Mouse (Mus musculus): Measurements from ENCODE around the gene 1110002E22Rik. TPM values are rescaled to one million over a fixed set of nuclear protein-coding genes. Genes with fewer than 3 reads are reported as not detected.

The 1110002E22Rik gene
- 10 to 100 TPM; 52.5 to 58.2 TPM for total RNA-seq (2021)

- peak; percentile 18 to 40 for DNase-seq
- intact Hi-C loops (cut with DNase I) = loop anchor here (5.0 kb wide), 1 partner anchor 198 kb away; the partner anchor contains the start of gene Dnajb14
These were observed at the start of gene 1110002E22Rik for GRCm38 (mm10) chr3:138064732-138065645. Gene 1110002E22Rik, plus strand, starts transcription at chr3:138065052.

GRCm38 (mm10) chr3:138016810-138017209, 48.0 kb upstream of the 1110002E22Rik start:
- no peak for DNase-seq
- intact Hi-C loops (cut with DNase I) = no loop called here

- intact Hi-C loops (cut with DNase I) = no loop called here
These were observed 42.8 kb upstream of the 1110002E22Rik start for GRCm38 (mm10) chr3:138022003-138022402.

GRCm38 (mm10) chr3:138022651-138023050, 42.2 kb upstream of the 1110002E22Rik start:
- intact Hi-C loops (cut with DNase I) = no loop called here
- DNase-seq = no peak

More at GRCm38 (mm10) chr3:138022003-138022402, 42.8 kb upstream of the 1110002E22Rik start:
- DNase-seq = no peak

GRCm38 (mm10) chr3:138026286-138026685, 38.6 kb upstream of the 1110002E22Rik start:
- intact Hi-C loops (cut with DNase I) = no loop called here
- DNase-seq = peak; percentile 48 to 55

GRCm38 (mm10) chr3:138027575-138028362, 37.1 kb upstream of the 1110002E22Rik start:
- intact Hi-C loops (cut with DNase I) = loop anchor here (2.0 kb wide), 1 partner anchor 41 kb away; no protein-coding TSS in a partner anchor
- no peak for DNase-seq

GRCm38 (mm10) chr3:138029351-138029750, 35.5 kb upstream of the 1110002E22Rik start:
- intact Hi-C loops (cut with DNase I) = loop anchor here (2.0 kb wide), 1 partner anchor 39 kb away; no protein-coding TSS in a partner anchor

GRCm38 (mm10) chr3:138030563-138030962, 34.3 kb upstream of the 1110002E22Rik start:
- intact Hi-C loops (cut with DNase I) = no loop called here
- no peak for DNase-seq

More at GRCm38 (mm10) chr3:138029351-138029750, 35.5 kb upstream of the 1110002E22Rik start:
- peak; percentile 55 to 72 for DNase-seq

GRCm38 (mm10) chr3:138033986-138034385, 30.9 kb upstream of the 1110002E22Rik start:
- intact Hi-C loops (cut with DNase I) = no loop called here
- DNase-seq = no peak

GRCm38 (mm10) chr3:138040938-138041337, 23.9 kb upstream of the 1110002E22Rik start:
- intact Hi-C loops (cut with DNase I) = no loop called here
- no peak for DNase-seq

- DNase-seq = no peak
- intact Hi-C loops (cut with DNase I) = no loop called here
These were observed 23.1 kb upstream of the 1110002E22Rik start for GRCm38 (mm10) chr3:138041591-138042301.

GRCm38 (mm10) chr3:138043316-138043715, 21.5 kb upstream of the 1110002E22Rik start:
- intact Hi-C loops (cut with DNase I) = no loop called here
- no peak for DNase-seq

GRCm38 (mm10) chr3:138049555-138049954, 15.3 kb upstream of the 1110002E22Rik start:
- intact Hi-C loops (cut with DNase I) = no loop called here
- DNase-seq = no peak

- intact Hi-C loops (cut with DNase I) = no loop called here
- no peak for DNase-seq
These were observed 14.1 kb upstream of the 1110002E22Rik start for GRCm38 (mm10) chr3:138050772-138051171.

GRCm38 (mm10) chr3:138051431-138051830, 13.4 kb upstream of the 1110002E22Rik start:
- intact Hi-C loops (cut with DNase I) = no loop called here
- DNase-seq = no peak

GRCm38 (mm10) chr3:138053969-138054368, 10.9 kb upstream of the 1110002E22Rik start:
- peak in 1 of 2 experiments; percentile 56 for DNase-seq
- intact Hi-C loops (cut with DNase I) = no loop called here

- DNase-seq = no peak
- intact Hi-C loops (cut with DNase I) = no loop called here
These were observed 7.9 kb upstream of the 1110002E22Rik start for GRCm38 (mm10) chr3:138056976-138057375.

GRCm38 (mm10) chr3:138058226-138058625, 6.6 kb upstream of the 1110002E22Rik start:
- intact Hi-C loops (cut with DNase I) = no loop called here
- DNase-seq = no peak

GRCm38 (mm10) chr3:138060429-138060828, 4.4 kb upstream of the 1110002E22Rik start:
- DNase-seq = peak in 1 of 2 experiments; percentile 9
- intact Hi-C loops (cut with DNase I) = no loop called here

- intact Hi-C loops (cut with DNase I) = no loop called here
These were observed 3.5 kb upstream of the 1110002E22Rik start for GRCm38 (mm10) chr3:138061205-138061911.

More at GRCm38 (mm10) chr3:138061205-138061911, 3.5 kb upstream of the 1110002E22Rik start:
- DNase-seq = no peak

Measured in heart, postnatal 36 days (tissue).